Mouse (Mus musculus): ENCODE measurements around the gene Zdhhc13. TPM values are rescaled to one million over a fixed set of nuclear protein-coding genes. Genes with fewer than 3 reads are reported as not detected.

Gene Zdhhc13
- polyA plus RNA-seq, 1 experiment, result 23.0 TPM

DNA sequence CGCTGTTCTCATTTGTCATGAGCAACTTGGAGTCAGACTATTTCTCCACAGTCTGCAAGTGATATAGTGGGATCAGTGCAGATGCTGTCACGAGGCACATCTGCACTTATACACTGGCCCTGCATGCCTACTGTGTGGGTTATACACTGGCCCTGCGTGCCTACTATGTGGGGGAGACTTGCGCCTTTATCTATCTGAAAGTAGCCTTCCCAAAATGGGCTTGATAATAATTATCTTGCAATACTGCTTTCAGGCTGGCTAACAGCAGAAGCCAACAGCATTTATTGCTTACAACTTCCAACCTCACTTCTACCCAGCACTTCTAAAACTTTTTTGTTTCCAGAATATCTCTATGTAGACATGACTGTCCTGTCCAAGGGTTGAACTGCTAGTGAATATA lies 73.0 kb downstream of the Zdhhc13 start:
- H3K27ac ChIP-seq (ENCODE audit: insufficient read depth, low read length), result no peak overlapping the region
- 91% methylated on average over 4 of the region's 4 CpGs for WGBS
- no peak for DNase-seq
- TF ChIP-seq POLR2A (IDR thresholded peaks at IDR 0.05; ENCODE audit: borderline replicate concordance, insufficient read depth, low read length) (no peak), CTCF (IDR thresholded peaks at IDR 0.05; ENCODE audit: borderline replicate concordance, insufficient read depth, low read depth, low read length) (no peak)
- H3K4me1 ChIP-seq (ENCODE audit: control insufficient read depth, insufficient read depth, low read length), result no peaks in the 10 kb centered on the region
- H3K27me3 ChIP-seq (ENCODE audit: control insufficient read depth, insufficient read depth, low read length), result no peaks in the 10 kb centered on the region
- H3K4me3 ChIP-seq (replicated peaks; ENCODE audit: insufficient read depth, low read depth, low read length), result no peak overlapping the region

DNA sequence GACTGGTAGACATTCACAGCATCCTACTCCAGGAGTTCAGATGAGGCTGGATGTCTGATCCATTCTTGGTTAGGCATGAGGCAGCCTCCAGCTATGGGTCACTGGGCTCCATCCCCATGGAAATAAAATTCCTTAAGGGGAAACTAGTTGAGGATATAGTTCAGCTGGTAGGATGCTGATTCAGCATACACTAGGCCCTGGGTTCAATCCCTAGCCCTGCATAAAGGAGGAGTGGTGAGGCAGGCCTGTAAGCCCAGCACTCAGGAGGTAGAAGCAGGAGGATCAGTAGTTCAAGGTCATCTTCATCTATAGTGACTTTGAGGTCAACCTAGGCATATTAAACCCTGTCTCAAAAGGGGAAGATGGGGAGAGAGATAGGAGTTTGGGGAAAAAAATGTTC lies 75.4 kb downstream of the Zdhhc13 start:
- Histone ChIP-seq H3K4me1 (ENCODE audit: control insufficient read depth, insufficient read depth, low read length) (no peaks in the 10 kb centered on the region), H3K4me3 (replicated peaks; ENCODE audit: insufficient read depth, low read depth, low read length) (no peak overlapping the region), H3K27ac (ENCODE audit: insufficient read depth, low read length) (no peak overlapping the region), H3K27me3 (ENCODE audit: control insufficient read depth, insufficient read depth, low read length) (no peaks in the 10 kb centered on the region)
- TF ChIP-seq CTCF (IDR thresholded peaks at IDR 0.05; ENCODE audit: borderline replicate concordance, insufficient read depth, low read depth, low read length), result no peak
- no peak for TF ChIP-seq POLR2A (IDR thresholded peaks at IDR 0.05; ENCODE audit: borderline replicate concordance, insufficient read depth, low read length)
- no peak for DNase-seq

GRCm38 (mm10) chr7:48864671-48865458 lies 76.1 kb downstream of the Zdhhc13 start:
- no peak overlapping the region for H3K27ac ChIP-seq (ENCODE audit: insufficient read depth, low read length)
- WGBS, result 91% methylated on average over 9 of the region's 9 CpGs
- DNase-seq, result no peak
- no peaks in the 10 kb centered on the region for H3K27me3 ChIP-seq (ENCODE audit: control insufficient read depth, insufficient read depth, low read length)
- TF ChIP-seq POLR2A (IDR thresholded peaks at IDR 0.05; ENCODE audit: borderline replicate concordance, insufficient read depth, low read length) (no peak), CTCF (IDR thresholded peaks at IDR 0.05; ENCODE audit: borderline replicate concordance, insufficient read depth, low read depth, low read length) (no peak)
- H3K4me1 ChIP-seq (ENCODE audit: control insufficient read depth, insufficient read depth, low read length), result no peaks in the 10 kb centered on the region
- no peak overlapping the region for H3K4me3 ChIP-seq (replicated peaks; ENCODE audit: insufficient read depth, low read depth, low read length)

GRCm38 (mm10) chr7:48867576-48867975 lies 78.8 kb downstream of the Zdhhc13 start:
- 66% methylated on average over 18 of the region's 18 CpGs for WGBS
- Histone ChIP-seq H3K27me3 (ENCODE audit: control insufficient read depth, insufficient read depth, low read length) (no peaks in the 10 kb centered on the region), H3K4me1 (ENCODE audit: control insufficient read depth, insufficient read depth, low read length) (no peaks in the 10 kb centered on the region), H3K27ac (ENCODE audit: insufficient read depth, low read length) (no peak overlapping the region), H3K4me3 (replicated peaks; ENCODE audit: insufficient read depth, low read depth, low read length) (no peak overlapping the region)
- DNase-seq, result no peak
- TF ChIP-seq POLR2A (IDR thresholded peaks at IDR 0.05; ENCODE audit: borderline replicate concordance, insufficient read depth, low read length) (no peak), CTCF (IDR thresholded peaks at IDR 0.05; ENCODE audit: borderline replicate concordance, insufficient read depth, low read depth, low read length) (no peak)

- WGBS, result 94% methylated on average over 6 of the region's 6 CpGs
- Histone ChIP-seq H3K27ac (ENCODE audit: insufficient read depth, low read length) (no peak overlapping the region), H3K4me3 (replicated peaks; ENCODE audit: insufficient read depth, low read depth, low read length) (no peak overlapping the region), H3K4me1 (ENCODE audit: control insufficient read depth, insufficient read depth, low read length) (no peaks in the 10 kb centered on the region), H3K27me3 (ENCODE audit: control insufficient read depth, insufficient read depth, low read length) (no peaks in the 10 kb centered on the region)
- TF ChIP-seq CTCF (IDR thresholded peaks at IDR 0.05; ENCODE audit: borderline replicate concordance, insufficient read depth, low read depth, low read length) (no peak), POLR2A (IDR thresholded peaks at IDR 0.05; ENCODE audit: borderline replicate concordance, insufficient read depth, low read length) (no peak)
- no peak for DNase-seq
These were observed 81.3 kb downstream of the Zdhhc13 start for GRCm38 (mm10) chr7:48870144-48870543.

DNA sequence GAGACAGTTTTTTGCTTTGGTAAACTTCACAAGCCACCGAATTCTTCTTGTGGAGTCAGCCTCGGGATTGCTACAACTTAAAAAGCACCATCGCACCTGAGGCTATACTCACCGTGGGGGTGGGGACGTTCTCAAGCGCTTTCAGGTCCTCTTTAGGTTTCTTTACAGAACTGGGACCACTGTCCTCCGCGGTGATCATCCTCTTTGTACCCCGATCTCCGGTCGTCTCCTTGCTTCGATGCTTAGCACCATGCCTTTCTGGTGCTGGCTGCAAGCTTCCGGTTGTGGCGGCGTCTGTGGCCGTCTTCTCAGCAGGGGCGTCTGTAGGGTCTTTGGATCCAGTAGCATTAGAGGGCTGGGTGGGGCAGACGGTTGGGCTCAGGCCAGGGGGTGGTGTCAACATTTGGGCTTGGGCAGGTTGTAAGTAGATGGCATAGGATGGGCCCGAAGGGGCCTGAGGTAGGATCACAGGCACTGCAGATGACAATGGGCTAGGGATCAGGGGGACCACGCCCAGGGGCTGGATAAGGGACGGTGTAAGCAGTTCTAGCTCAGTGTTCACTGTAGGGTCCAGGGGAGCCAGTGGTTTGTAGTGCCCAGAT lies 81.9 kb downstream of the Zdhhc13 start:
- H3K4me1 ChIP-seq (ENCODE audit: control insufficient read depth, insufficient read depth, low read length), result no peaks in the 10 kb centered on the region
- 91% methylated on average over 21 of the region's 21 CpGs for WGBS
- no peak overlapping the region for H3K27ac ChIP-seq (ENCODE audit: insufficient read depth, low read length)
- TF ChIP-seq CTCF (IDR thresholded peaks at IDR 0.05; ENCODE audit: borderline replicate concordance, insufficient read depth, low read depth, low read length) (no peak), POLR2A (IDR thresholded peaks at IDR 0.05; ENCODE audit: borderline replicate concordance, insufficient read depth, low read length) (no peak)
- no peaks in the 10 kb centered on the region for H3K27me3 ChIP-seq (ENCODE audit: control insufficient read depth, insufficient read depth, low read length)
- DNase-seq, result no peak
- no peak overlapping the region for H3K4me3 ChIP-seq (replicated peaks; ENCODE audit: insufficient read depth, low read depth, low read length)

- no peak overlapping the region for H3K4me3 ChIP-seq (replicated peaks; ENCODE audit: insufficient read depth, low read depth, low read length)
- no peak overlapping the region for H3K27ac ChIP-seq (ENCODE audit: insufficient read depth, low read length)
- WGBS, result 92% methylated on average over 11 of the region's 11 CpGs
- no peak for DNase-seq
- no peaks in the 10 kb centered on the region for H3K4me1 ChIP-seq (ENCODE audit: control insufficient read depth, insufficient read depth, low read length)
- H3K27me3 ChIP-seq (ENCODE audit: control insufficient read depth, insufficient read depth, low read length), result no peaks in the 10 kb centered on the region
- no peak for TF ChIP-seq POLR2A (IDR thresholded peaks at IDR 0.05; ENCODE audit: borderline replicate concordance, insufficient read depth, low read length)
- TF ChIP-seq CTCF (IDR thresholded peaks at IDR 0.05; ENCODE audit: borderline replicate concordance, insufficient read depth, low read depth, low read length), result no peak
These were observed 82.5 kb downstream of the Zdhhc13 start for GRCm38 (mm10) chr7:48871292-48871691.

DNA sequence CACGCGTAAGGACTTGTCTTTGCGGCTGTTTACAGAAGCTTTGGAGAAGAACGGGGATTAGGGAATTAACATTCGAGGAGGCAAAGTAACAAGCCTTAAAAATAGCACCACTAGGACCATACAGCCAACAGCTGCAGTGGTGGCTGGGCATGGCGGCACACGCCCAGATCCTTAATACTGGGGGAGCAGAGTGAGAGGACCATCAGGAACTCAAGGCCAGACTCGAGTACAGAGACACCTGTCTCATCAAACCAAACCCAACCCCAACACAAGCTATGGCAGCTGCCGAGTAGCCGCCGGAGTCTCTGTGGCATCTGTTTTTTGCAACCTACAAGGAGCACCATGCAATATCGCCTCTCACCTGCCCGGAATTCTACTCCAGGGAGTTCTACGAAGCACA lies 86.3 kb downstream of the Zdhhc13 start:
- Histone ChIP-seq H3K4me3 (replicated peaks; ENCODE audit: insufficient read depth, low read depth, low read length) (no peak overlapping the region), H3K27me3 (ENCODE audit: control insufficient read depth, insufficient read depth, low read length) (no peaks in the 10 kb centered on the region), H3K27ac (ENCODE audit: insufficient read depth, low read length) (no peak overlapping the region), H3K4me1 (ENCODE audit: control insufficient read depth, insufficient read depth, low read length) (no peaks in the 10 kb centered on the region)
- TF ChIP-seq CTCF (IDR thresholded peaks at IDR 0.05; ENCODE audit: borderline replicate concordance, insufficient read depth, low read depth, low read length), result no peak
- TF ChIP-seq POLR2A (IDR thresholded peaks at IDR 0.05; ENCODE audit: borderline replicate concordance, insufficient read depth, low read length), result no peak
- WGBS, result 89% methylated on average over 14 of the region's 14 CpGs
- no peak for DNase-seq
